Mouse (Mus musculus): ENCODE results near the gene Ltbp1. TPM values are rescaled to one million over a fixed set of nuclear protein-coding genes. Genes with fewer than 3 reads are reported as not detected.

Ltbp1 gene
- polyA plus RNA-seq, 1 experiment from 2014 or later = 14.2 TPM

- H3K27ac ChIP-seq (replicated peaks; ENCODE audit: low read depth, low read length) = no peak overlapping the region
- H3K4me1 ChIP-seq (ENCODE audit: control insufficient read depth, insufficient read depth, low read length) = no peaks in the 10 kb centered on the region
- ATAC-seq (replicated peaks; ENCODE audit: insufficient number of reproducible peaks, low FRiP score, low TSS enrichment, low read depth) (no peak), DNase-seq (ENCODE audit: low spot score) (no peak)
- no peak overlapping the region for H3K9ac ChIP-seq (replicated peaks; ENCODE audit: low read length)
- no peak overlapping the region for H3K4me2 ChIP-seq (ENCODE audit: low read depth, low read length)
- H3K4me3 ChIP-seq (ENCODE audit: low read depth, low read length) = no peak overlapping the region
- no peaks in the 10 kb centered on the region for H3K9me3 ChIP-seq (replicated peaks; ENCODE audit: control insufficient read depth, low read length)
- H3K27me3 ChIP-seq (ENCODE audit: control insufficient read depth, insufficient read depth, low read length) = no peaks in the 10 kb centered on the region
- WGBS = 83% methylated on average over 6 of the region's 6 CpGs
- H3K36me3 ChIP-seq (replicated peaks; ENCODE audit: control insufficient read depth, insufficient read depth, low read depth, low read length) = no peaks in the 10 kb centered on the region
Observed at GRCm38 (mm10) chr17:75251094-75251493, 245.7 kb downstream of the Ltbp1 start.

GRCm38 (mm10) chr17:75252540-75252939 lies 247.2 kb downstream of the Ltbp1 start:
- H3K4me1 ChIP-seq (ENCODE audit: control insufficient read depth, insufficient read depth, low read length) = no peaks in the 10 kb centered on the region
- H3K27ac ChIP-seq (replicated peaks; ENCODE audit: low read depth, low read length) = no peak overlapping the region
- WGBS = 86% methylated on average over 5 of the region's 5 CpGs
- H3K9me3 ChIP-seq (replicated peaks; ENCODE audit: control insufficient read depth, low read length) = no peaks in the 10 kb centered on the region
- H3K9ac ChIP-seq (replicated peaks; ENCODE audit: low read length) = no peak overlapping the region
- no peak for ATAC-seq (replicated peaks; ENCODE audit: insufficient number of reproducible peaks, low FRiP score, low TSS enrichment, low read depth)
- H3K36me3 ChIP-seq (replicated peaks; ENCODE audit: control insufficient read depth, insufficient read depth, low read depth, low read length) = no peaks in the 10 kb centered on the region
- H3K4me3 ChIP-seq (ENCODE audit: low read depth, low read length) = no peak overlapping the region
- H3K27me3 ChIP-seq (ENCODE audit: control insufficient read depth, insufficient read depth, low read length) = no peaks in the 10 kb centered on the region
- DNase-seq (ENCODE audit: low spot score) = no peak
- H3K4me2 ChIP-seq (ENCODE audit: low read depth, low read length) = no peak overlapping the region

- no peak for ATAC-seq (replicated peaks; ENCODE audit: insufficient number of reproducible peaks, low FRiP score, low TSS enrichment, low read depth)
- WGBS = 80% methylated on average over 6 of the region's 6 CpGs
Observed at GRCm38 (mm10) chr17:75254909-75255308, 249.5 kb downstream of the Ltbp1 start.

DNA sequence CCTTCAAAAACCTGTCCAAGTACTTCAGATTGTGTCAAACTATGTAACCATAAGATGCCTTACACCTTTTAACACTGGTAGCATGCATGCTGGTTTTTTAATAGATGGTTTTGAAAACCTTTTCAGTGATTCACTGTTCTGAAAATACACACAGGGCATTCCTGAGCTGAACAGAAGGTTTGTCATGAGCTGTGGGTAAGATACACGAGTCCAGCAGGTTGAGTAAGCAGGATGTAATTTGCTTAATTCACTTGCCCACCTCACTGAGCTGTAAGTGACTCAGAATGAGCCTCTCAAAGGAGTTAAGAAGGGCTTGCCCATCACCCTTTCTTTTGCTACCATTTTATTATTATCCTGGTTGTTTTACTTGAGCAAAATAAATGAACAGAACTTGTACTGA lies 250.6 kb downstream of the Ltbp1 start:
- Histone ChIP-seq H3K4me2 (ENCODE audit: low read depth, low read length) (no peak overlapping the region), H3K27me3 (ENCODE audit: control insufficient read depth, insufficient read depth, low read length) (no peaks in the 10 kb centered on the region), H3K4me3 (ENCODE audit: low read depth, low read length) (no peak overlapping the region), H3K27ac (replicated peaks; ENCODE audit: low read depth, low read length) (no peak overlapping the region), H3K4me1 (ENCODE audit: control insufficient read depth, insufficient read depth, low read length) (no peaks in the 10 kb centered on the region), H3K36me3 (replicated peaks; ENCODE audit: control insufficient read depth, insufficient read depth, low read depth, low read length) (no peaks in the 10 kb centered on the region), H3K9ac (replicated peaks; ENCODE audit: low read length) (no peak overlapping the region), H3K9me3 (replicated peaks; ENCODE audit: control insufficient read depth, low read length) (no peaks in the 10 kb centered on the region)
- 50% methylated on average over 1 of the region's 1 CpGs for WGBS
- ATAC-seq (replicated peaks; ENCODE audit: insufficient number of reproducible peaks, low FRiP score, low TSS enrichment, low read depth) (no peak), DNase-seq (ENCODE audit: low spot score) (no peak)

More at GRCm38 (mm10) chr17:75254909-75255308, 249.5 kb downstream of the Ltbp1 start:
- H3K36me3 ChIP-seq (replicated peaks; ENCODE audit: control insufficient read depth, insufficient read depth, low read depth, low read length) = no peaks in the 10 kb centered on the region
- no peak for DNase-seq (ENCODE audit: low spot score)
- no peak overlapping the region for H3K4me2 ChIP-seq (ENCODE audit: low read depth, low read length)
- H3K4me3 ChIP-seq (ENCODE audit: low read depth, low read length) = no peak overlapping the region
- no peak overlapping the region for H3K9ac ChIP-seq (replicated peaks; ENCODE audit: low read length)
- H3K9me3 ChIP-seq (replicated peaks; ENCODE audit: control insufficient read depth, low read length) = no peaks in the 10 kb centered on the region
- no peak overlapping the region for H3K27ac ChIP-seq (replicated peaks; ENCODE audit: low read depth, low read length)
- H3K27me3 ChIP-seq (ENCODE audit: control insufficient read depth, insufficient read depth, low read length) = no peaks in the 10 kb centered on the region
- no peaks in the 10 kb centered on the region for H3K4me1 ChIP-seq (ENCODE audit: control insufficient read depth, insufficient read depth, low read length)

DNA sequence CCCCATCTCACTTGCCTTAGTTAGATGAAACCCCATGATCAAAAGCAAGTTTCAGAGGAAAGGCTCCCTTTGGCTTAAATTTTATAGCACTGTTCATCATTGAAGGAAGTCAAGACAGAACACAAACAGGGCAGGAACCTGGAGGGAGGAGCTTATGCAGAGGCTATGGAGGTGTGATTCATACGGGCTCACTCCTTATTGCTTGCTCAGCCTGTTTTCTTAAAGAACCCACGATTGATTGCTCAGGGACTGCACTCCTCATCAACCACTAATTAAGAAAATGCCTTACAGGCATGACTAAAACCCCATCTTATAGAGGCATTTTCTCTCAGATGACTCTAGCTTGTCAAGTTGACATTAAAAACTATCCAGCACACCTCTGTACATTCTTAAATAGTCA lies 253.1 kb downstream of the Ltbp1 start:
- Histone ChIP-seq H3K27ac (replicated peaks; ENCODE audit: low read depth, low read length) (no peak overlapping the region), H3K4me3 (ENCODE audit: low read depth, low read length) (no peak overlapping the region), H3K4me1 (ENCODE audit: control insufficient read depth, insufficient read depth, low read length) (no peaks in the 10 kb centered on the region), H3K36me3 (replicated peaks; ENCODE audit: control insufficient read depth, insufficient read depth, low read depth, low read length) (no peaks in the 10 kb centered on the region), H3K4me2 (ENCODE audit: low read depth, low read length) (no peak overlapping the region), H3K9me3 (replicated peaks; ENCODE audit: control insufficient read depth, low read length) (no peaks in the 10 kb centered on the region), H3K9ac (replicated peaks; ENCODE audit: low read length) (no peak overlapping the region), H3K27me3 (ENCODE audit: control insufficient read depth, insufficient read depth, low read length) (no peaks in the 10 kb centered on the region)
- WGBS = 60% methylated on average over 2 of the region's 2 CpGs
- no peak for ATAC-seq (replicated peaks; ENCODE audit: insufficient number of reproducible peaks, low FRiP score, low TSS enrichment, low read depth)
- no peak for DNase-seq (ENCODE audit: low spot score)

DNA sequence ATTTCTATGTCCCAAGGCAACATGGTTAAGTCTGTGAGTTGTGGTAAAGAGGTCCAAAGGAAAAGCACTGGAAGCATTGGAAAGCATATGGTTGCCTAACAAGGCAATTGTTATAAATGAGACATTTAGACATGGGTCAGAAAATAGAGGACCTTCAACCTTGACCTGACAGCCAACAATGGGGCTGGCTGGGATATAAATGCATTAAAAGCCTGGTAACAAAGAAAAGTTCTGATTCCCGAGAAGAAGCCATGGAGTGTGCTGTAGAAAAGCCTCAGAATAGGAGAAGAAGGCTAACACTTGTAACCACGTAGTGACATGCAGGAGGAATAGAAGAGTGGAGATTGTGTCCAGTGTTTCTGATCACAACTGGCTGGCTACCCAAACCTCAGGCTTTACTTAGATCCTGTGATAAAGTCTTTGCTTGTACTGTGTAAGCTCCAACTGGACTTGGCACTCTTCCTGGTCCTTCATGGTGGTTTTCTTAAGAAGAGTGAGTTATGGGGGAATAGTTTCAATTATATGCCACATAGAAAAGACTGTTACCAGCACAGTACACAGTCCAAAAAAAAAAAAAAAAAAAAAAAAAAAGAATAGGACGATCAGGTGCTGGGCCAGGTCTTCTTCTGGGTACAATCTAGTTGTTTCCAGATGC lies 258.1 kb downstream of the Ltbp1 start:
- H3K4me2 ChIP-seq (ENCODE audit: low read depth, low read length) = no peak overlapping the region
- DNase-seq (ENCODE audit: low spot score) (no peak), ATAC-seq (replicated peaks; ENCODE audit: insufficient number of reproducible peaks, low FRiP score, low TSS enrichment, low read depth) (no peak)
- H3K9ac ChIP-seq (replicated peaks; ENCODE audit: low read length) = no peak overlapping the region
- H3K27me3 ChIP-seq (ENCODE audit: control insufficient read depth, insufficient read depth, low read length) = no peaks in the 10 kb centered on the region
- H3K4me3 ChIP-seq (ENCODE audit: low read depth, low read length) = no peak overlapping the region
- WGBS = 73% methylated on average over 3 of the region's 3 CpGs
- H3K9me3 ChIP-seq (replicated peaks; ENCODE audit: control insufficient read depth, low read length) = no peaks in the 10 kb centered on the region
- no peaks in the 10 kb centered on the region for H3K36me3 ChIP-seq (replicated peaks; ENCODE audit: control insufficient read depth, insufficient read depth, low read depth, low read length)
- no peaks in the 10 kb centered on the region for H3K4me1 ChIP-seq (ENCODE audit: control insufficient read depth, insufficient read depth, low read length)
- H3K27ac ChIP-seq (replicated peaks; ENCODE audit: low read depth, low read length) = no peak overlapping the region

DNA sequence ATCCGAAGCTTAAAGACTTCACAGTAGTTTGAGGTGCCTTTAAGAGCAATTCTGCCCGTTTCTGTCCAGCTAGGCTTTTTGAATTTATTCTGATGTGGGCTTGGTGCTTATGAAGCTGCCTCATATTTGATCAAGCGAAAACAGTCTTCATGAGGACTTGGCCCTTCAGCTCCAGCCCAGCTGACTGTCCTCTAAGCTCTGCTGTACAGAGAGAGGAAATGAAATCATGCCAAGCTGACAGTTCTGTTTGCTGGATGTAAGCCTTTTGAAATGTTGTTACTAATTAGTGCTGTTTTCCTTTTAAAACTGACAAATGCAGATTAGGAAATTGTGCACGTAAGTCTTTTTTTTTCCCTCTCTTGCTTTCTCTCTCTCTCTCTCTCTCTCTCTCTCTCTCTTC lies 263.1 kb downstream of the Ltbp1 start:
- no peaks in the 10 kb centered on the region for H3K36me3 ChIP-seq (replicated peaks; ENCODE audit: control insufficient read depth, insufficient read depth, low read depth, low read length)
- WGBS = 70% methylated on average over 4 of the region's 4 CpGs
- ATAC-seq (replicated peaks; ENCODE audit: insufficient number of reproducible peaks, low FRiP score, low TSS enrichment, low read depth) (no peak), DNase-seq (ENCODE audit: low spot score) (no peak)
- H3K9ac ChIP-seq (replicated peaks; ENCODE audit: low read length) = no peak overlapping the region
- H3K4me2 ChIP-seq (ENCODE audit: low read depth, low read length) = no peak overlapping the region
- H3K9me3 ChIP-seq (replicated peaks; ENCODE audit: control insufficient read depth, low read length) = no peaks in the 10 kb centered on the region
- no peak overlapping the region for H3K27ac ChIP-seq (replicated peaks; ENCODE audit: low read depth, low read length)
- H3K27me3 ChIP-seq (ENCODE audit: control insufficient read depth, insufficient read depth, low read length) = no peaks in the 10 kb centered on the region
- H3K4me1 ChIP-seq (ENCODE audit: control insufficient read depth, insufficient read depth, low read length) = no peaks in the 10 kb centered on the region
- H3K4me3 ChIP-seq (ENCODE audit: low read depth, low read length) = no peak overlapping the region

GRCm38 (mm10) chr17:75272446-75272845 lies 267.1 kb downstream of the Ltbp1 start:
- DNase-seq (ENCODE audit: low spot score) = no peak
- Histone ChIP-seq H3K4me1 (ENCODE audit: control insufficient read depth, insufficient read depth, low read length) (no peaks in the 10 kb centered on the region), H3K9me3 (replicated peaks; ENCODE audit: control insufficient read depth, low read length) (no peaks in the 10 kb centered on the region), H3K36me3 (replicated peaks; ENCODE audit: control insufficient read depth, insufficient read depth, low read depth, low read length) (no peaks in the 10 kb centered on the region), H3K9ac (replicated peaks; ENCODE audit: low read length) (no peak overlapping the region), H3K4me2 (ENCODE audit: low read depth, low read length) (no peak overlapping the region), H3K4me3 (ENCODE audit: low read depth, low read length) (no peak overlapping the region), H3K27ac (replicated peaks; ENCODE audit: low read depth, low read length) (no peak overlapping the region), H3K27me3 (ENCODE audit: control insufficient read depth, insufficient read depth, low read length) (no peaks in the 10 kb centered on the region)
- no peak for ATAC-seq (replicated peaks; ENCODE audit: insufficient number of reproducible peaks, low FRiP score, low TSS enrichment, low read depth)
- WGBS = 95% methylated on average over 3 of the region's 3 CpGs

All from embryonic facial prominence, embryonic 11.5 days (tissue).